Mouse (Mus musculus) liver, embryonic 11.5 days (tissue): ENCODE measurements around the gene Zfp811. TPM values are rescaled to one million over a fixed set of nuclear protein-coding genes. Genes with fewer than 3 reads are reported as not detected.

Experiments
- polyA plus RNA-seq: library from polyadenylated mRNA; unstranded; fragments of >200 nt; fragmentation: Nextera tagmentation; extraction: Ambion mirVana; gene quantifications from 2 replicates; pipeline ENCODE4 v1.2.1, GENCODE M21; 2014

The Zfp811 gene
- polyA plus RNA-seq, 1 experiment from 2014 or later = 1.6 TPM

Other genes starting within 250 kb of the Zfp811 start
- not detected in 2 replicates for gene Cyp4f37, start 188.6 kb downstream of the Zfp811 start, polyA plus RNA-seq
- not detected in 2 replicates for gene Cyp4f40, start 151.0 kb downstream of the Zfp811 start, polyA plus RNA-seq
- 3.2 and 4.2 TPM in 2 replicates for gene Cyp4f15, start 124.3 kb downstream of the Zfp811 start, polyA plus RNA-seq
- 24.7 and 25.3 TPM in 2 replicates for gene Zfp871, start 21.6 kb downstream of the Zfp811 start, polyA plus RNA-seq
- gene Zfp799, start 20.3 kb upstream of the Zfp811 start, polyA plus RNA-seq = 6.0 and 6.7 TPM in 2 replicates
- 2.6 and 4.8 TPM in 2 replicates for gene Zfp870, start 81.7 kb upstream of the Zfp811 start, polyA plus RNA-seq
- gene Cyp4f14, start 107.4 kb upstream of the Zfp811 start, polyA plus RNA-seq = not detected in 2 replicates
- 7.2 and 8.1 TPM in 2 replicates for gene Cyp4f13, start 137.5 kb upstream of the Zfp811 start, polyA plus RNA-seq
- gene Zfp472, start 155.9 kb upstream of the Zfp811 start, polyA plus RNA-seq = 10.9 and 11.8 TPM in 2 replicates
- gene Zfp952, start 183.2 kb upstream of the Zfp811 start, polyA plus RNA-seq = 7.1 and 7.7 TPM in 2 replicates
- 8.1 and 8.7 TPM in 2 replicates for gene Zfp763, start 223.5 kb upstream of the Zfp811 start, polyA plus RNA-seq